Mouse (Mus musculus): ENCODE measurements around the gene Hs3st3a1. TPM values are rescaled to one million over a fixed set of nuclear protein-coding genes. Genes with fewer than 3 reads are reported as not detected.

The Hs3st3a1 gene
- 0.50 and 1.5 TPM in 2 replicates for total RNA-seq (2014; rRNA removed; ENCODE audit: low replicate concordance)
- polyA plus RNA-seq (2015; fragmentation: Nextera tagmentation; extraction: Ambion mirVana), result 0.03 and 0.05 TPM in 2 replicates

GRCm38 (mm10) chr11:64434611-64435545 lies at the start of gene Hs3st3a1:
Gene Hs3st3a1, plus strand, starts transcription at chr11:64435332.
- Histone ChIP-seq H3K4me2 (ENCODE audit: low read depth, low read length) (peak within 1 kb of the TSS; percentile 81), H3K9ac (replicated peaks; ENCODE audit: low read depth, low read length) (peak within 1 kb of the TSS; percentile 42), H3K27ac (ENCODE audit: low read depth) (no peak within 1 kb of the TSS), H3K36me3 (replicated peaks; ENCODE audit: control insufficient read depth, insufficient read depth, low read length) (no peaks in the 10 kb centered on the region), H3K4me1 (ENCODE audit: control insufficient read depth, insufficient read depth) (peaks cover 18% of the 10 kb centered on the region), H3K27me3 (ENCODE audit: control insufficient read depth, insufficient read depth, low read length) (peaks cover 62% of the 10 kb centered on the region), H3K4me3 (ENCODE audit: low read depth, low read length) (peak within 1 kb of the TSS; percentile 52), H3K9me3 (replicated peaks; ENCODE audit: control insufficient read depth, low read length) (no peaks in the 10 kb centered on the region)
- DNase-seq (ENCODE audit: low spot score), result peak; percentile 51
- 2% methylated on average over 33 of the region's 36 CpGs for WGBS
- TF ChIP-seq EP300 (IDR thresholded peaks at IDR 0.05; ENCODE audit: low read depth), result no peak
- no peak for TF ChIP-seq CTCF (IDR thresholded peaks at IDR 0.05; ENCODE audit: low read depth)
- ATAC-seq (ENCODE audit: insufficient read depth, low read depth), result peak; percentile 84

- no peak overlapping the region for H3K27ac ChIP-seq (ENCODE audit: low read depth)
- ATAC-seq (ENCODE audit: insufficient read depth, low read depth) (no peak), DNase-seq (ENCODE audit: low spot score) (no peak)
- H3K9me3 ChIP-seq (replicated peaks; ENCODE audit: control insufficient read depth, low read length), result no peaks in the 10 kb centered on the region
- no peaks in the 10 kb centered on the region for H3K27me3 ChIP-seq (ENCODE audit: control insufficient read depth, insufficient read depth, low read length)
- H3K4me1 ChIP-seq (ENCODE audit: control insufficient read depth, insufficient read depth), result no peaks in the 10 kb centered on the region
- H3K4me3 ChIP-seq (ENCODE audit: low read depth, low read length), result no peak overlapping the region
- no peak for TF ChIP-seq CTCF (IDR thresholded peaks at IDR 0.05; ENCODE audit: low read depth)
- TF ChIP-seq EP300 (IDR thresholded peaks at IDR 0.05; ENCODE audit: low read depth), result no peak
- H3K36me3 ChIP-seq (replicated peaks; ENCODE audit: control insufficient read depth, insufficient read depth, low read length), result no peaks in the 10 kb centered on the region
- 82% methylated on average over 4 of the region's 4 CpGs for WGBS
- no peak overlapping the region for H3K4me2 ChIP-seq (ENCODE audit: low read depth, low read length)
- no peak overlapping the region for H3K9ac ChIP-seq (replicated peaks; ENCODE audit: low read depth, low read length)
Measured at GRCm38 (mm10) chr11:64386333-64386732, 48.8 kb upstream of the Hs3st3a1 start.

- ATAC-seq (ENCODE audit: insufficient read depth, low read depth), result no peak
Measured at GRCm38 (mm10) chr11:64396331-64396881, 38.7 kb upstream of the Hs3st3a1 start.

GRCm38 (mm10) chr11:64396949-64397348 lies 38.2 kb upstream of the Hs3st3a1 start:
- Histone ChIP-seq H3K9ac (replicated peaks; ENCODE audit: low read depth, low read length) (no peak overlapping the region), H3K27ac (ENCODE audit: low read depth) (no peak overlapping the region), H3K27me3 (ENCODE audit: control insufficient read depth, insufficient read depth, low read length) (no peaks in the 10 kb centered on the region), H3K36me3 (replicated peaks; ENCODE audit: control insufficient read depth, insufficient read depth, low read length) (no peaks in the 10 kb centered on the region), H3K4me3 (ENCODE audit: low read depth, low read length) (no peak overlapping the region), H3K4me1 (ENCODE audit: control insufficient read depth, insufficient read depth) (no peaks in the 10 kb centered on the region), H3K4me2 (ENCODE audit: low read depth, low read length) (no peak overlapping the region), H3K9me3 (replicated peaks; ENCODE audit: control insufficient read depth, low read length) (no peaks in the 10 kb centered on the region)
- ATAC-seq (ENCODE audit: insufficient read depth, low read depth), result no peak
- DNase-seq (ENCODE audit: low spot score), result no peak
- TF ChIP-seq CTCF (IDR thresholded peaks at IDR 0.05; ENCODE audit: low read depth) (no peak), EP300 (IDR thresholded peaks at IDR 0.05; ENCODE audit: low read depth) (no peak)
- 42% methylated on average over 6 of the region's 6 CpGs for WGBS

More at GRCm38 (mm10) chr11:64396331-64396881, 38.7 kb upstream of the Hs3st3a1 start:
- no peak for TF ChIP-seq EP300 (IDR thresholded peaks at IDR 0.05; ENCODE audit: low read depth)
- 9% methylated on average over 7 of the region's 7 CpGs for WGBS
- Histone ChIP-seq H3K4me3 (ENCODE audit: low read depth, low read length) (no peak overlapping the region), H3K27ac (ENCODE audit: low read depth) (no peak overlapping the region), H3K9me3 (replicated peaks; ENCODE audit: control insufficient read depth, low read length) (no peaks in the 10 kb centered on the region), H3K27me3 (ENCODE audit: control insufficient read depth, insufficient read depth, low read length) (no peaks in the 10 kb centered on the region), H3K4me1 (ENCODE audit: control insufficient read depth, insufficient read depth) (no peaks in the 10 kb centered on the region), H3K4me2 (ENCODE audit: low read depth, low read length) (peak overlapping the region; percentile 20; the same call in 1 of the 2 replicates), H3K36me3 (replicated peaks; ENCODE audit: control insufficient read depth, insufficient read depth, low read length) (no peaks in the 10 kb centered on the region), H3K9ac (replicated peaks; ENCODE audit: low read depth, low read length) (no peak overlapping the region)
- no peak for DNase-seq (ENCODE audit: low spot score)

GRCm38 (mm10) chr11:64397612-64398011 lies 37.5 kb upstream of the Hs3st3a1 start:
- Histone ChIP-seq H3K27me3 (ENCODE audit: control insufficient read depth, insufficient read depth, low read length) (no peaks in the 10 kb centered on the region), H3K9me3 (replicated peaks; ENCODE audit: control insufficient read depth, low read length) (no peaks in the 10 kb centered on the region), H3K36me3 (replicated peaks; ENCODE audit: control insufficient read depth, insufficient read depth, low read length) (no peaks in the 10 kb centered on the region), H3K4me2 (ENCODE audit: low read depth, low read length) (no peak overlapping the region), H3K27ac (ENCODE audit: low read depth) (no peak overlapping the region), H3K4me1 (ENCODE audit: control insufficient read depth, insufficient read depth) (no peaks in the 10 kb centered on the region), H3K9ac (replicated peaks; ENCODE audit: low read depth, low read length) (no peak overlapping the region), H3K4me3 (ENCODE audit: low read depth, low read length) (no peak overlapping the region)
- ATAC-seq (ENCODE audit: insufficient read depth, low read depth) (no peak), DNase-seq (ENCODE audit: low spot score) (no peak)
- TF ChIP-seq EP300 (IDR thresholded peaks at IDR 0.05; ENCODE audit: low read depth), result no peak
- TF ChIP-seq CTCF (IDR thresholded peaks at IDR 0.05; ENCODE audit: low read depth), result no peak
- 67% methylated on average over 3 of the region's 3 CpGs for WGBS

All from heart, postnatal 0 days (tissue).